ENCODE assay signal across 7 mouse cellular contexts in genomic region chr13:32802259-32803081, GRCm38 (mm10). TPM values are rescaled to one million over a fixed set of nuclear protein-coding genes. Genes with fewer than 3 reads are reported as not detected.
DNase-seq lines count a peak whose midpoint lies in the region; ATAC-seq and TF ChIP-seq lines count a peak whose summit lies in the region.

TSS of gene D930007J09Rik (minus strand) at chr13:32802849.

- peaks cover 15% of the 10 kb centered on the region for H3K4me1 ChIP-seq in forebrain, embryonic 14.5 days (ENCODE audit: control insufficient read depth, insufficient read depth, low read length)
- H3K4me1 ChIP-seq in hindbrain, embryonic 14.5 days (replicated peaks; ENCODE audit: control insufficient read depth, insufficient read depth, low read length), result peaks cover 24% of the 10 kb centered on the region

- H3K4me2 ChIP-seq in forebrain, embryonic 14.5 days (ENCODE audit: low read length), result peak within 1 kb of the TSS; percentile 82
- H3K4me2 ChIP-seq in hindbrain, embryonic 14.5 days (replicated peaks), result peak within 1 kb of the TSS; percentile 80

- DNase-seq in Patski (ENCODE audit: low read depth, low spot score), result no peak
- peak; percentile 41 for DNase-seq in cerebellum, adult 11 months
- peak; percentile 52 for DNase-seq in forebrain, embryonic 14.5 days (ENCODE audit: low spot score)
- DNase-seq in hindbrain, embryonic 14.5 days (ENCODE audit: low spot score), result peak; percentile 50
- DNase-seq in left cerebral cortex, adult 8-10 months (ENCODE audit: low spot score in 2 of 2), result peak; percentile 44 to 58
- DNase-seq in right cerebral cortex, postnatal 10 days (ENCODE audit: low spot score in 2 of 2), result peak; percentile 66 to 70

- POLR2A ChIA-PET in Patski (lab: Charles Lee), result interaction anchor here (1.6 kb wide), 1 partner anchor 17 kb away, joined by 3 read pairs; no protein-coding TSS in a partner anchor

- H3K4me3 ChIP-seq in forebrain, embryonic 14.5 days (ENCODE audit: low read depth, low read length), result peak within 1 kb of the TSS; percentile 90
- H3K4me3 ChIP-seq in hindbrain, embryonic 14.5 days (replicated peaks; ENCODE audit: low read length), result peak within 1 kb of the TSS; percentile 90
- H3K4me3 ChIP-seq in macrophage (ENCODE audit: inconsistent target), result peak within 1 kb of the TSS; percentile 26

- ATAC-seq in Patski, result peak; percentile 48
- peak; percentile 4 for ATAC-seq in forebrain, embryonic 14.5 days
- peak; percentile 46 for ATAC-seq in hindbrain, embryonic 14.5 days (ENCODE audit: low FRiP score)

- H3K79me2 ChIP-seq in macrophage (ENCODE audit: inconsistent target), result no peaks in the 10 kb centered on the region; the same call in 1 of the 2 replicates

- under 1% methylated on average over 93 of the region's 95 CpGs for WGBS in forebrain, embryonic 14.5 days
- 1% methylated on average over 91 of the region's 95 CpGs for WGBS in hindbrain, embryonic 14.5 days
- WGBS in macrophage (ENCODE audit: missing documents), result 1% methylated on average over 94 of the region's 95 CpGs

- H3K9ac ChIP-seq in forebrain, embryonic 14.5 days (ENCODE audit: low read length), result peak within 1 kb of the TSS; percentile 84
- H3K9ac ChIP-seq in hindbrain, embryonic 14.5 days, result peak within 1 kb of the TSS; percentile 78

- in situ Hi-C loops in Patski (cut with MboI; ENCODE audit: low pct_unique_long_range_greater_than_20kb), result loop anchor here (5.0 kb wide), 1 partner anchor 35 kb away; no protein-coding TSS in a partner anchor

- TF ChIP-seq CTCF in Patski (IDR thresholded peaks at IDR 0.05), result no peak

- H3K36me3 ChIP-seq in forebrain, embryonic 14.5 days (ENCODE audit: control insufficient read depth, insufficient read depth, low read length), result peaks cover 15% of the 10 kb centered on the region
- H3K36me3 ChIP-seq in hindbrain, embryonic 14.5 days (replicated peaks; ENCODE audit: control insufficient read depth, insufficient read depth), result peaks cover 14% of the 10 kb centered on the region
- H3K36me3 ChIP-seq in macrophage (ENCODE audit: inconsistent target), result peaks cover 17% of the 10 kb centered on the region

- H3K9me3 ChIP-seq in forebrain, embryonic 14.5 days (replicated peaks; ENCODE audit: control insufficient read depth, low read length), result no peaks in the 10 kb centered on the region
- H3K9me3 ChIP-seq in hindbrain, embryonic 14.5 days (ENCODE audit: control insufficient read depth, low read length), result no peaks in the 10 kb centered on the region

- H3K27me3 ChIP-seq in Patski, result no peaks in the 10 kb centered on the region
- H3K27me3 ChIP-seq in forebrain, embryonic 14.5 days (replicated peaks; ENCODE audit: control insufficient read depth, insufficient read depth, low read length), result no peaks in the 10 kb centered on the region
- H3K27me3 ChIP-seq in hindbrain, embryonic 14.5 days (ENCODE audit: control insufficient read depth, insufficient read depth, low read length), result no peaks in the 10 kb centered on the region

- peak within 1 kb of the TSS; percentile 82 for H3K27ac ChIP-seq in forebrain, embryonic 14.5 days (ENCODE audit: low read depth, low read length)
- H3K27ac ChIP-seq in hindbrain, embryonic 14.5 days, result peak within 1 kb of the TSS; percentile 91
- no peak within 1 kb of the TSS for H3K27ac ChIP-seq in macrophage

- CTCF ChIA-PET in Patski (lab: Charles Lee), result interaction anchor here (1.8 kb wide), 1 partner anchor 25 kb away, joined by 5 read pairs; no protein-coding TSS in a partner anchor

RNA-seq across cellular contexts. Expression of gene D930007J09Rik, which starts in this region (rescaled TPM):
- polyA plus RNA-seq in Patski (2021), result not detected
- polyA plus RNA-seq in forebrain, embryonic 14.5 days (2014; fragmentation: Nextera tagmentation; extraction: Ambion mirVana), result not detected in 2 replicates
- not detected in 2 replicates for polyA plus RNA-seq in hindbrain, embryonic 14.5 days (2014; fragmentation: Nextera tagmentation; extraction: Ambion mirVana)
- not detected for total RNA-seq in left cerebral cortex, adult 8-10 months (2022)
- not detected for total RNA-seq in macrophage (2018; cell fraction: chromatin; rRNA removed)
- total RNA-seq in macrophage (2018; cell fraction: cytosol; rRNA removed), result under 1 TPM in 4 of 26 experiments, not detected in 22; 0.72 to 0.92 (median 0.85) TPM
- total RNA-seq in macrophage (2018; cell fraction: nucleus; rRNA removed), result not detected
- polyA plus RNA-seq in macrophage (2018), result not detected in 3 replicates

Comparison
In these comparisons a context has a peak if more than half of its experiments do, and no peak if none do; other contexts are left out.
1. Peak in ATAC-seq in Patski; RNA of the gene not detected or under 1 TPM.
2. Peak in DNase-seq, ATAC-seq, H3K4me3 ChIP-seq, H3K27ac ChIP-seq, H3K9ac ChIP-seq and H3K4me2 ChIP-seq in forebrain, embryonic 14.5 days; RNA of the gene not detected or under 1 TPM.
3. Peak in DNase-seq, ATAC-seq, H3K4me3 ChIP-seq, H3K27ac ChIP-seq, H3K9ac ChIP-seq and H3K4me2 ChIP-seq in hindbrain, embryonic 14.5 days; RNA of the gene not detected or under 1 TPM.
4. Peak in DNase-seq in left cerebral cortex, adult 8-10 months; RNA of the gene not detected or under 1 TPM.
5. H3K4me3 ChIP-seq: peak in every context shown above with its lines; median percentile 90 in forebrain, embryonic 14.5 days; 90 in hindbrain, embryonic 14.5 days; 26 in macrophage.